Mouse (Mus musculus) ES-E14 (cell line): Measurements from ENCODE around the gene Dlgap1.

ENCODE experiments used
- CHD2 ChIP-seq: IDR thresholded peaks from 2 replicates; pipeline ENCODE4 v1.6.1; 2014; ENCODE audit warnings: mild to moderate bottlenecking, low read depth, low read length, inconsistent platforms
- HCFC1 ChIP-seq: IDR thresholded peaks from 2 replicates; pipeline ENCODE4 v1.6.1; 2012; ENCODE audit warnings: low read length, inconsistent platforms, borderline replicate concordance; ENCODE audit not compliant: insufficient read depth
- MAFK ChIP-seq: IDR thresholded peaks from 2 replicates; pipeline ENCODE4 v1.6.1; 2014; ENCODE audit warnings: mild to moderate bottlenecking, low read depth, low read length, inconsistent platforms; ENCODE audit not compliant: insufficient read depth
- ZNF384 ChIP-seq: IDR thresholded peaks from 2 replicates; pipeline ENCODE4 v1.6.1; 2012; ENCODE audit warnings: low read depth, low read length, inconsistent platforms

- no peak for TF ChIP-seq MAFK
- no peak for TF ChIP-seq CHD2
- no peak for TF ChIP-seq ZNF384
- no peak for TF ChIP-seq HCFC1
These were observed 878.2 kb downstream of the Dlgap1 start for GRCm38 (mm10) chr17:70847086-70847485.
